Mouse (Mus musculus) forebrain, postnatal 0 days (tissue): ENCODE results near the gene Lrp1. TPM values are rescaled to one million over a fixed set of nuclear protein-coding genes. Genes with fewer than 3 reads are reported as not detected.

ENCODE experiments used
- ATAC-seq: fragments of 200-750 bp; cut with Nextera tagmentation; 2 replicates; pipeline ENCODE4 v1.8.0; 2017; ENCODE audit warnings: mild to moderate bottlenecking, moderate library complexity
- DNase-seq: peaks from one replicate; pipeline ENCODE4 v3.0.0-alpha.2; 2015
- H3K27ac ChIP-seq: fragments of 300-500 bp; sonication (generic); 2 replicates; pipeline ENCODE4 v1.5.1; 2014; ENCODE audit warnings: low read depth, mild to moderate bottlenecking, antibody characterized with exemption, low read length, moderate library complexity, mixed read lengths
- H3K27me3 ChIP-seq: fragments of 300-500 bp; sonication (generic); 2 replicates; pipeline ENCODE4 v1.6.1; 2014; ENCODE audit warnings: mild to moderate bottlenecking, low read length, mixed read lengths; ENCODE audit not compliant: insufficient read depth
- H3K36me3 ChIP-seq: fragments of 300-500 bp; sonication (generic); 2 replicates; pipeline ENCODE4 v1.6.1; 2014; ENCODE audit warnings: mild to moderate bottlenecking, moderate library complexity; ENCODE audit not compliant: insufficient read depth
- H3K4me1 ChIP-seq: fragments of 300-500 bp; sonication (generic); 2 replicates; pipeline ENCODE4 v1.6.1; 2014; ENCODE audit warnings: antibody characterized with exemption; ENCODE audit not compliant: insufficient read depth
- H3K4me2 ChIP-seq: fragments of 300-500 bp; sonication (generic); 2 replicates; pipeline ENCODE4 v1.6.1; 2014; ENCODE audit warnings: low read depth, mild to moderate bottlenecking, moderate library complexity
- H3K4me3 ChIP-seq: fragments of 300-500 bp; sonication (generic); 2 replicates; pipeline ENCODE4 v1.5.1; 2014; ENCODE audit warnings: low read depth, low read length, mixed read lengths
- H3K9ac ChIP-seq: fragments of 300-500 bp; sonication (generic); 2 replicates; pipeline ENCODE4 v1.6.1; 2014; ENCODE audit warnings: mild to moderate bottlenecking
- H3K9me3 ChIP-seq: fragments of 300-500 bp; sonication (generic); 2 replicates; pipeline ENCODE4 v1.6.1; 2016; ENCODE audit warnings: low read length
- CTCF ChIP-seq: sonication (generic); IDR thresholded peaks from 2 replicates; pipeline ENCODE4 v1.5.1; 2016; ENCODE audit warnings: antibody characterized with exemption, control low read depth, low read depth
- WGBS: fragments of 180-500 bp; shearing (Covaris S2); extraction: QIAGEN DNeasy Blood & Tissue Kit; methylation state at CpG from one replicate; pipeline ENCODE4 v1.1.7; 2014; 5-methylcytosine and 5-hydroxymethylcytosine counted together
- polyA plus RNA-seq: library from polyadenylated mRNA; unstranded; fragments of >200 nt; fragmentation: Nextera tagmentation; extraction: Ambion mirVana; gene quantifications from 2 replicates; pipeline ENCODE4 v1.2.1, GENCODE M21; 2015
- total RNA-seq: library from RNA; depleted of rRNA; stranded (reverse); fragments of >200 nt; gene quantifications from 2 replicates; pipeline ENCODE4 v1.2.3, GENCODE M21; 2014

Lrp1 gene
- total and polyA plus RNA-seq, 2 experiments from 2014 or later = 70.4 to 228 TPM

GRCm38 (mm10) chr10:127666501-127667268 is 45.7 kb upstream of the Lrp1 start, which contains the start of gene Nemp1:
Gene Nemp1, plus strand, starts transcription at chr10:127666901.
- Histone ChIP-seq H3K4me1 (peaks cover 20% of the 10 kb centered on the region), H3K27ac (peak within 1 kb of the TSS; percentile 84), H3K9me3 (no peaks in the 10 kb centered on the region), H3K27me3 (peaks cover 25% of the 10 kb centered on the region), H3K4me2 (peak within 1 kb of the TSS; percentile 88), H3K36me3 (no peaks in the 10 kb centered on the region), H3K9ac (peak within 1 kb of the TSS; percentile 62), H3K4me3 (peak within 1 kb of the TSS; percentile 66)
- peak; percentile 63 for ATAC-seq
- TF ChIP-seq CTCF = no peak
- 1% methylated on average over 64 of the region's 73 CpGs for WGBS
- peak; percentile 68 for DNase-seq

GRCm38 (mm10) chr10:127665366-127666181 is 44.6 kb upstream of the Lrp1 start:
- Histone ChIP-seq H3K27ac (peak overlapping the region; percentile 84; the same call in 1 of the 2 replicates), H3K27me3 (peaks cover 25% of the 10 kb centered on the region), H3K4me2 (peak overlapping the region; percentile 88), H3K9ac (peak overlapping the region; percentile 62), H3K36me3 (0 out of 2 replicates have a peak, but pooled peaks cover 4% of the 10 kb centered on the region), H3K4me3 (peak overlapping the region; percentile 66), H3K9me3 (no peaks in the 10 kb centered on the region), H3K4me1 (peaks cover 20% of the 10 kb centered on the region)
- ATAC-seq (no peak), DNase-seq (peak; percentile 29)
- TF ChIP-seq CTCF = no peak
- 8% methylated on average over 14 of the region's 14 CpGs for WGBS

- H3K9ac ChIP-seq = no peak overlapping the region
- no peak for TF ChIP-seq CTCF
- H3K4me2 ChIP-seq = peak overlapping the region; percentile 88; the same call in 1 of the 2 replicates
- H3K27ac ChIP-seq = no peak overlapping the region
- H3K9me3 ChIP-seq = no peaks in the 10 kb centered on the region
- H3K4me1 ChIP-seq = peaks cover 20% of the 10 kb centered on the region
- WGBS = 29% methylated on average over 13 of the region's 13 CpGs
- 0 out of 2 replicates have a peak, but pooled peaks cover 4% of the 10 kb centered on the region for H3K36me3 ChIP-seq
- DNase-seq (no peak), ATAC-seq (no peak)
- peaks cover 25% of the 10 kb centered on the region for H3K27me3 ChIP-seq
- H3K4me3 ChIP-seq = no peak overlapping the region
Measured at GRCm38 (mm10) chr10:127664891-127665290, 43.9 kb upstream of the Lrp1 start.

- H3K4me2 ChIP-seq = no peak overlapping the region
- no peak overlapping the region for H3K4me3 ChIP-seq
- TF ChIP-seq CTCF = no peak
- 35% methylated on average over 16 of the region's 16 CpGs for WGBS
- H3K27ac ChIP-seq = no peak overlapping the region
- DNase-seq (no peak), ATAC-seq (no peak)
- H3K36me3 ChIP-seq = 0 out of 2 replicates have a peak, but pooled peaks cover 4% of the 10 kb centered on the region
- peaks cover 25% of the 10 kb centered on the region for H3K27me3 ChIP-seq
- H3K9ac ChIP-seq = no peak overlapping the region
- peaks cover 20% of the 10 kb centered on the region for H3K4me1 ChIP-seq
- H3K9me3 ChIP-seq = no peaks in the 10 kb centered on the region
Measured at GRCm38 (mm10) chr10:127664166-127664565, 43.2 kb upstream of the Lrp1 start.

GRCm38 (mm10) chr10:127663590-127663989 is 42.6 kb upstream of the Lrp1 start:
- Histone ChIP-seq H3K4me2 (no peak overlapping the region), H3K4me3 (no peak overlapping the region), H3K27me3 (peaks cover 25% of the 10 kb centered on the region), H3K36me3 (0 out of 2 replicates have a peak, but pooled peaks cover 4% of the 10 kb centered on the region), H3K9me3 (no peaks in the 10 kb centered on the region), H3K4me1 (peaks cover 18% of the 10 kb centered on the region), H3K9ac (no peak overlapping the region), H3K27ac (no peak overlapping the region)
- ATAC-seq (no peak), DNase-seq (no peak)
- WGBS = 39% methylated on average over 5 of the region's 5 CpGs
- TF ChIP-seq CTCF = no peak

- H3K4me2 ChIP-seq = peak overlapping the region; percentile 41; the same call in 1 of the 2 replicates
- H3K4me3 ChIP-seq = no peak overlapping the region
- ATAC-seq = no peak
- 0 out of 2 replicates have a peak, but pooled peaks cover 4% of the 10 kb centered on the region for H3K36me3 ChIP-seq
- no peak overlapping the region for H3K27ac ChIP-seq
- H3K9me3 ChIP-seq = no peaks in the 10 kb centered on the region
- H3K27me3 ChIP-seq = peaks cover 25% of the 10 kb centered on the region
- DNase-seq = no peak
- TF ChIP-seq CTCF = peak; percentile 39
- peak overlapping the region; percentile 35; the same call in 1 of the 2 replicates for H3K9ac ChIP-seq
- peaks cover 10% of the 10 kb centered on the region for H3K4me1 ChIP-seq
- WGBS = 29% methylated on average over 19 of the region's 19 CpGs
Measured at GRCm38 (mm10) chr10:127662666-127663253, 41.8 kb upstream of the Lrp1 start.
